Mouse (Mus musculus): ENCODE measurements around the gene Msrb1. TPM values are rescaled to one million over a fixed set of nuclear protein-coding genes. Genes with fewer than 3 reads are reported as not detected.

Msrb1 gene
- polyA plus RNA-seq, 1 experiment from 2014 or later, result 19.4 TPM

Other genes with a start within 250 kb of the Msrb1 start
- 51.4 and 55.0 TPM in 2 replicates for gene Caskin1, start 248.0 kb upstream of the Msrb1 start, polyA plus RNA-seq (2015; fragmentation: Nextera tagmentation; extraction: Ambion mirVana)
- gene Traf7, start 208.7 kb upstream of the Msrb1 start, polyA plus RNA-seq (2015; fragmentation: Nextera tagmentation; extraction: Ambion mirVana), result 88.7 and 91.0 TPM in 2 replicates
- gene Rab26, start 202.4 kb upstream of the Msrb1 start, polyA plus RNA-seq (2015; fragmentation: Nextera tagmentation; extraction: Ambion mirVana), result 6.3 and 8.2 TPM in 2 replicates
- 22.6 and 30.3 TPM in 2 replicates for gene Pkd1, start 186.8 kb upstream of the Msrb1 start, polyA plus RNA-seq (2015; fragmentation: Nextera tagmentation; extraction: Ambion mirVana)
- 71.7 and 81.0 TPM in 2 replicates for gene Tsc2, start 104.0 kb upstream of the Msrb1 start, polyA plus RNA-seq (2015; fragmentation: Nextera tagmentation; extraction: Ambion mirVana)
- 11.4 and 11.6 TPM in 2 replicates for gene Nthl1, start 104.0 kb upstream of the Msrb1 start, polyA plus RNA-seq (2015; fragmentation: Nextera tagmentation; extraction: Ambion mirVana)
- 55.5 and 57.0 TPM in 2 replicates for gene Slc9a3r2, start 86.3 kb upstream of the Msrb1 start, polyA plus RNA-seq (2015; fragmentation: Nextera tagmentation; extraction: Ambion mirVana)
- gene Npw, start 78.2 kb upstream of the Msrb1 start, polyA plus RNA-seq (2015; fragmentation: Nextera tagmentation; extraction: Ambion mirVana), result 0.31 and 0.54 TPM in 2 replicates
- 20.6 and 24.5 TPM in 2 replicates for gene Zfp598, start 67.0 kb upstream of the Msrb1 start, polyA plus RNA-seq (2015; fragmentation: Nextera tagmentation; extraction: Ambion mirVana)
- gene Syngr3, start 46.7 kb upstream of the Msrb1 start, polyA plus RNA-seq (2015; fragmentation: Nextera tagmentation; extraction: Ambion mirVana), result 234 and 241 TPM in 2 replicates
- gene Gfer, start 40.5 kb upstream of the Msrb1 start, polyA plus RNA-seq (2015; fragmentation: Nextera tagmentation; extraction: Ambion mirVana), result 36.5 and 36.6 TPM in 2 replicates
- gene Noxo1, start 40.4 kb upstream of the Msrb1 start, polyA plus RNA-seq (2015; fragmentation: Nextera tagmentation; extraction: Ambion mirVana), result 1.5 and 2.3 TPM in 2 replicates
- 64.2 and 64.9 TPM in 2 replicates for gene Tbl3, start 29.0 kb upstream of the Msrb1 start, polyA plus RNA-seq (2015; fragmentation: Nextera tagmentation; extraction: Ambion mirVana)
- not detected in 2 replicates for gene Rnf151, start 18.6 kb upstream of the Msrb1 start, polyA plus RNA-seq (2015; fragmentation: Nextera tagmentation; extraction: Ambion mirVana)
- gene Rps2, start 18.5 kb upstream of the Msrb1 start, polyA plus RNA-seq (2015; fragmentation: Nextera tagmentation; extraction: Ambion mirVana), result 753 and 774 TPM in 2 replicates
- 290 TPM in 2 replicates for gene Ndufb10, start 12.2 kb upstream of the Msrb1 start, polyA plus RNA-seq (2015; fragmentation: Nextera tagmentation; extraction: Ambion mirVana)
- 0.22 TPM in 1 of 2 replicates, not detected in the other for gene Rpl3l, start 8.8 kb upstream of the Msrb1 start, polyA plus RNA-seq (2015; fragmentation: Nextera tagmentation; extraction: Ambion mirVana)
- 0.30 and 0.33 TPM in 2 replicates for gene Hs3st6, start 16.3 kb downstream of the Msrb1 start, polyA plus RNA-seq (2015; fragmentation: Nextera tagmentation; extraction: Ambion mirVana)
- not detected in 2 replicates for gene Meiob, start 67.6 kb downstream of the Msrb1 start, polyA plus RNA-seq (2015; fragmentation: Nextera tagmentation; extraction: Ambion mirVana)
- 71.8 and 72.1 TPM in 2 replicates for gene Hagh, start 103.5 kb downstream of the Msrb1 start, polyA plus RNA-seq (2015; fragmentation: Nextera tagmentation; extraction: Ambion mirVana)
- 20.5 and 20.7 TPM in 2 replicates for gene Fahd1, start 113.7 kb downstream of the Msrb1 start, polyA plus RNA-seq (2015; fragmentation: Nextera tagmentation; extraction: Ambion mirVana)
- 0.12 and 0.24 TPM in 2 replicates for gene Igfals, start 129.4 kb downstream of the Msrb1 start, polyA plus RNA-seq (2015; fragmentation: Nextera tagmentation; extraction: Ambion mirVana)
- 62.7 and 65.2 TPM in 2 replicates for gene Nubp2, start 149.7 kb downstream of the Msrb1 start, polyA plus RNA-seq (2015; fragmentation: Nextera tagmentation; extraction: Ambion mirVana)
- gene Spsb3, start 150.0 kb downstream of the Msrb1 start, polyA plus RNA-seq (2015; fragmentation: Nextera tagmentation; extraction: Ambion mirVana), result 78.5 and 87.6 TPM in 2 replicates
- 27.0 and 30.5 TPM in 2 replicates for gene Eme2, start 158.4 kb downstream of the Msrb1 start, polyA plus RNA-seq (2015; fragmentation: Nextera tagmentation; extraction: Ambion mirVana)
- gene Mrps34, start 158.5 kb downstream of the Msrb1 start, polyA plus RNA-seq (2015; fragmentation: Nextera tagmentation; extraction: Ambion mirVana), result 80.1 and 82.3 TPM in 2 replicates
- 81.6 and 85.5 TPM in 2 replicates for gene Nme3, start 159.9 kb downstream of the Msrb1 start, polyA plus RNA-seq (2015; fragmentation: Nextera tagmentation; extraction: Ambion mirVana)
- gene Mapk8ip3, start 200.3 kb downstream of the Msrb1 start, polyA plus RNA-seq (2015; fragmentation: Nextera tagmentation; extraction: Ambion mirVana), result 92.2 and 101 TPM in 2 replicates
- gene Jpt2, start 224.0 kb downstream of the Msrb1 start, polyA plus RNA-seq (2015; fragmentation: Nextera tagmentation; extraction: Ambion mirVana), result 101 and 112 TPM in 2 replicates

All from hindbrain, embryonic 15.5 days (tissue).